Mouse (Mus musculus) cerebellum, postnatal 10 days (tissue): ENCODE measurements around the gene Armc6.

Experiments
- DNase-seq, 2 experiments: peaks; one replicate each; pipeline ENCODE4 v3.0.0; 2021; ENCODE audit warnings: mixed read lengths in 2 of 2

Gene Armc6

DNA sequence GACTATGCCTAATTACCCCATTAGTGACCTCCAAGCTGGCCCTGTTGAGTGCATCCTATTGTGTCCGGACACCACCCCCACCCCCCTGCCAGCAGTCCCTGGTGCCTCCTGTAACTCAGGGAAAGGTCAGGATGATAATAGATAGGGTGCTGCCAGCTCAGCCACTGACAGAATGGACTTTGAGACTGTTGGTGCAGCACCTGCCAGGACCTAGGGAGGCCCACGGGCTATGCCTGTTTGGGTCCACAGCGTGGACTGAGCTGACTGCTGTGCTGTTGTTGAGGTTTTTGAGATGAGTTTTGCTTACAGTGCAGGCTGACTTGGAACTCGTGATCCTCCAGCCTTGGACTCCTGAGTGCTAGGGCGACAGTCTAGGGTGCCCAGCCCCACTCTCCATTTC, 41.0 kb downstream of the Armc6 start:
- no peak for DNase-seq

DNA sequence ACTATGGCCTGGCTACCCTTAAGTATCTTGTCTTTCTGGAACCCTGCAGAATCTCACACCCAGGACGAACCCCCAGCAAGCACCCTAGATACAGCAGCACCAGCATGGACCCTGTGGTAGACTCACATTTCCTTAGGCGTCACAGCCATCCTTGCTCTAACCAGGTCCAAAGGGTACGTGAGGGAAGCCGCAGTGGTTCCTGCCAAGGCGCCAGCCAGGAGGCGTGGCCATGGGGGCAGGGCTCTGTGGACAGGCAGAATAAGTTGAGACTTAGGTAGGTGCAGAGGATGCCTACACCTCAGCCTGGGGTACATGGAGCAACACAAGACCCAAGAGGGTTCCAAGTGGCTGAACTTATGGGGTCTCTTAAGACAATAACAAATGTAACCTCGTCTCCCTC, 45.6 kb downstream of the Armc6 start:
- DNase-seq, result no peak

DNA sequence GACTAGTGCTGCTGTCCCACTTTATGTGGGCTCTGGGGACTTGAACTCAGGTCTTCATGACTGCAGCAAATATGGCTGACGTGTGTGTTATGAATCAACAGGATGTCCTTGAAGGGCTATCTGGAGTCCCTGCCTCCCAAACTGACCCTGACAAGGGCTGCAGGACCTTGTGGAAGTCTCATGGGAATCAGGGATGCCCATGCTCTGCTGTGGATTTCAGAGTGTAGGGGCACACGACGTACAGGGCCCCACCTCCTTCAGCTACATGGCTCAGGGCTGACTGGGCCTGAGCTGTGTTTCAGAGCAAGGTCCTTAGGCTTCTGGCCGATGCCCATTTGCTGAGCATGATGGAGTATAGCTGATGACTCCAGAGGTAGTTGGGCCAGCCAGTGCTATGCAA, 51.1 kb downstream of the Armc6 start:
- DNase-seq, result no peak

DNA sequence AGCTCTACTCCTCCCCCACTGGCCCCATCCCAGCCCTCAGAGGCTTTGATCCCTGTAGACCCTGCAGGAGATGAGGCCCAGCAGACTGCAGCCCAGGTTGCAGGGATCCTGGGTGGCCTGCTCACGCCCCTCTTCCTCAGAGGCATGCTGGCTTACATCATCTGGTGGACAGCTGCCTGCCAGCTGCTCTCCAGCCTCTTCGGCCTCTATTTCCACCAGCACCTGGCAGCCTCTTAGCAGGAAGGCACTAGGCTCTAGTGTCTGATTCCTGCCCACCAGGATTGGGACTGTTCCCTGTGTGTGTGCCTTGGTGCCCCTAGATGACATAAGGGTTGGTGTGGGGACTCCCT, 52.4 kb downstream of the Armc6 start:
- no peak for DNase-seq

DNA sequence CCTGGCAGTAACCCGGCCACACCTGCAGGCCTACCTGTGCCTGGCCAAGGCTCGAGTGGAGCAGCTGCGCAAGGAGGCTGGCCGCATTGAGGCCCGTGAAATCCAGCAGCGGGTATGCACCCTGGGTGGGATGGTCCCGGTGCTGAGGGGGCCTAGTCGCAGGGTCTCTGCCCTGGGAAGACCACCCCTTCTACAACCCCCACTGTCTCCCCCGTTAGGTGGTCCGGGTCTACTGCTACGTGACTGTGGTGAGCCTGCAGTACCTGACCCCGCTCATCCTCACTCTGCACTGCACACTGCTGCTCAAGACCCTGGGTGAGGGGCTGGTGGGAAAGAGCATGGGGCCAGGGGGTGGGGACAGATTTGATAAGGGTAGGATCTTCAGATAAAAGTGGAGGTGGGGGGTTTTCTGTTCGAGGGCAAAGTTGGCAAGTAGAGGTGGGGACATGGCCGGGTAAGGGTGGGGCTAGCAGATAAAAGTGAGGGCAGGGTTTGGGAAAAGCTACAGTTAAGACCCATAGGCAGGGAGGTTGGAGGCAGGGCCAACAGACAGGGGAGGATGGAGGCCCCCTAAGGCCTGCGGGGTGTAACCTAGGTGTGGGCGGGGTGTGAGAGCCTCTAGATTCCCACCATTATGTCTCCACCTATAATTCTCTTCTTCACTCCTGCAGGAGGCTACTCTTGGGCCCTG, 52.9 kb downstream of the Armc6 start:
- no peak for DNase-seq

DNA sequence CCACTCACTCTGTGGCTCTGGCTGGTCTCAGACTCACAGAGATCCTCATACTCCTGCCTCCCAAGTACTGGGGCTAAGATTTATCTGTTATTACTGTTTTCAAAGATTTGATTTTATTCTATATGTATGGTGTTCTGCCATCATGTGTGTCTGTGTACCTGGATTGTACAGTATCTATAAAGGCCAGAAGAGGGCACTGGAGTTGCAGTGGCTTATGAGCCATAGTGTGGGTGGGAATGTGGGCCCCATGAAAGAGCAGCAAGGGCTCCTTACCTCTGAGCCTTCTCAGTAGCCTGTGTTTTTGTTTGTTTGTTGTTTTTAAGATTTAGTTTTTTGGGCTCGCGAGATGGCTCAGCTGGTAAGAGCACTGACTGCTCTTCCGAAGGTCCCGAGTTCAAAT, 55.2 kb downstream of the Armc6 start:
- DNase-seq, result no peak

DNA sequence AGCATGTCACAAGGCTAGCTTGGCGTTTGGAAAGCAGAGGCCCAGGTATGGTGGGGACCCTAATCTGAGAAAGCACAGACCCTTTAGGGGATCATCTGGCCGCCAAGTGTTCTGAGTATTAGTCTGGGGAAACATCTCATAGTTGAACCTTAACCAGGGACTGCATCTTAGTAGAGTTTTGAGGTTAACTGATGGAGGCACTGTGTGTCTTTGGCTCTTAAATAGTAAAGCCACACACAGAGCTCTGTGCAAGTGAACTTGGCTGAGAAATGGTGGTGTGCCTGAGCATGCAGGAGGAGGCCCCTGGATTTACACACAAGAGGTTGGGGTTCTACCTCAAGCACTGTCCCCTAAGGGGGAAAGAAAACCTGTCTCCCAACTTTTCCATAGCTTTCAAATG, 56.0 kb downstream of the Armc6 start:
- no peak for DNase-seq

DNA sequence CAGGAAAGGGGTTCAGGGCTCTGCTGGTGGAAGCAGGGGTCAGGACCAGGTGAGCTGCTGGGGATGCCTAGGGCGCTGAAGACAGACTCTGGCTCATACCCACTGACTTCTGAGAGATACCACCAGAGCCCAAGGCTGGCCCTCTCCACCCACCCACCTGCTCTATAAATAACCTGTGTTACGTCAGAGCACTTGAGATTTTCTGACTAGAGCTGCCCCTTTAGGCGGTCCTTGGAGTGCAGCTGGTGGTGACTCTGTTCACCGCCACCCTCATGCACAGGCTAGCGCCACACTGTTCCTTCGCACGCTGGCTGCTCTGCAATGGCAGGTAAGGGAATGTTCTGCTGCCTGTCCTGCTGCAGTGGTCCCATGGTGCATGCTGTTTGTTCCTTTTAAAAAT, 60.2 kb downstream of the Armc6 start:
- no peak for DNase-seq

DNA sequence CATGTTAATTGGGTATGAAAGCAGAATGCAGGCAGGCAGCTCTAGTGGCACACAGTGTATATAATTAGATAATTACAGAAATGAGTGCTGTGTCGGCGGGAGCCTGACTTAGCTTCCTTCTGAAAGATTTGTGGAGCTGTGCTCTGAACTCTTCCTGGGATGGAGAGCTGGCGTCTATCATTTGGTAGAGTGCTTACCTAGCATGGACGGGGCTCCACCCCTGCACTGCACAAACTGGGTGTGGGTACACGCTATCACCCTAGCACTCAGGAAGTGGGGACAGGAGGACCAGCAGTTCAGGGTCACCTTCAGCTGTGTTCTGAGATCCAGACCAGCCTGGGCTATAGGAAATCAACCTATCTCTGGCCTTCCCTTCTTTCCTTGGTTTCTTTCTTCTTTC, 60.9 kb downstream of the Armc6 start:
- DNase-seq, result no peak

DNA sequence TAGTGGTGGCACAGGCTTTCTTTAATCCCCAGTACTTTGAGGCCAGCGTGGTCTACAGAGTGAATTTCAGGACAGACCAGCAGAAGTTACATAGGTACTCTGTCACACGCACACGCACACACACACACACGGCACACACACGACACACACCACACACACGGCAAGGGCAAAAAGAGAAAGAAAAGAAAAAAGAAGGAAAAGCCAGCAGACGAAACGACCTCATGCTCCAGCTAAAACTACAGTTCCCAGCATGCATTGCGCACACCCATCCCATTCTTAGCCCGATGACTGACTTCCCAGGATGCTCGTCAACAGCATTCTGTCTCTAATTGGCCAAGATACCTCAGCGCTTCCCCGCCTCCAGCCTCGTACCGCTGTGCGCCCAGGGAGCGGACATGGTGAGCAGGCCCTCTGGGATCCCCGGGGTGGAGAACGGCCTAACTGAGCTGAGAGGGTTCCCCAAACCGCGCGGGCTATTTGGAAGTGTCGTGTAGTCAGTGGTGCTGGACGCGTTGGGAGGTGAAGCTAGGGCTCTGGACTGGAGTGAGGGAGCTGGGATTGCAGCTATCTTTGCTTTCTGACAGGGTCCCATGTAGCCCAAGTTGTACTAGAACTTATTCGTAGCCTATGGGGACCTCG, 62.1 kb downstream of the Armc6 start, which contains the start of gene Tmem161a:
TSS of gene Tmem161a (plus strand) at position 314 of the 639 bp plus-strand sequence.
- DNase-seq, result peak; percentile 93 to 94

DNA sequence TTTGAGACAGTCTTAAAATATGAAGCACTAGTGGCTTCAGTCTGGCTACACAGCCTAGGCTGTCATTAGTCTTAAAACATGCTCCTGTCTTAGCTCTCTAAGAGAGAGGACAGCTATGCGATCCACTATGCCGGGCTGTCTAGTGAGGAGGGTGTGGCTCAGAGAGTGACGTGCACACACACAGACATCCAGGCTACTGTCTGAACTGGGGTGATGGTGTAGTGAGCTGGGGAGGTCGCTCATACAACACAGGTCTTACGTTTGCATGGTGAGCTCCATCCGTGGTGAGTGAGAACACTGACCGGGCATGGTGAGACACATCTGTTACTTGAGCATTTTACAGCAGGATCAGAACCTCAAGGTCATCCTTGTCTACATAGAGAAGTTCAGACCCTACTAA, 63.0 kb downstream of the Armc6 start:
- no peak for DNase-seq

DNA sequence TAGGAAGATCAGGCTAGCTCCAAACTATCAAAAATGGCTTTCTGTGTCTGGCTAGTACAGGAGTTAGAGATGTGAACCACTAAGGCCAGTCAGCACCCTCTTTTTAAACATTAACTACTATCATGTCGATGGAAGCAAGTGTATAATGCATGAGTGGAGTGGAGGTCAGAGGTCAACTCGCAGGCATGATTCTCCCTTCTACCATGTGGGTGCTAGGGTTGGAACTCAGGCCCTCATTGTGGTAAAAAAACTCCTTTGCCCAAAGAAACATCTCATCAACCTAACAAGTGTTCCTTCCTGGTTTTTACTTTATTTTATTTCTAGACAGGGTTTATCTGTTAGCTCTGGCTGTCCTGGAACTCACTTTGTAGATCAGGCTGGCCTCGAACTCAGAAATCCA, 63.5 kb downstream of the Armc6 start:
- no peak for DNase-seq
